Mouse (Mus musculus) forebrain, embryonic 11.5 days (tissue): Measurements from ENCODE around the gene Dnah5. TPM values are rescaled to one million over a fixed set of nuclear protein-coding genes. Genes with fewer than 3 reads are reported as not detected.
"Not testable (repeated sequence)": the region's sequence is repeated elsewhere in the genome, so short reads cannot be mapped to it uniquely, and the experiment has no call there.

Experiments
- ATAC-seq: fragments of 200-750 bp; cut with Nextera tagmentation; replicated peaks from 2 replicates; pipeline ENCODE4 v1.8.0; 2017; ENCODE audit warnings: moderate TSS enrichment; ENCODE audit not compliant: low FRiP score
- DNase-seq: peaks from one replicate; pipeline ENCODE4 v3.0.0-alpha.2; 2017; ENCODE audit warnings: low spot score
- H3K27ac ChIP-seq: fragments of 300-500 bp; sonication (generic); 2 replicates; pipeline ENCODE4 v1.5.1; 2014; ENCODE audit warnings: low read depth, low read length
- H3K27me3 ChIP-seq: fragments of 300-500 bp; sonication (generic); 2 replicates; pipeline ENCODE4 v1.6.1; 2014; ENCODE audit warnings: mild to moderate bottlenecking, low read length, mixed read lengths; ENCODE audit not compliant: control insufficient read depth, insufficient read depth
- H3K36me3 ChIP-seq: fragments of 300-500 bp; sonication (generic); 2 replicates; pipeline ENCODE4 v1.6.1; 2014; ENCODE audit warnings: mild to moderate bottlenecking, low read length, moderate library complexity, mixed read lengths; ENCODE audit not compliant: control insufficient read depth, insufficient read depth
- H3K4me1 ChIP-seq: fragments of 300-500 bp; sonication (generic); replicated peaks from 2 replicates; pipeline ENCODE4 v1.6.1; 2014; ENCODE audit warnings: low read length, mixed read lengths; ENCODE audit not compliant: control insufficient read depth, insufficient read depth
- H3K4me2 ChIP-seq: fragments of 300-500 bp; sonication (generic); 2 replicates; pipeline ENCODE4 v1.6.1; 2014; ENCODE audit warnings: low read depth, mild to moderate bottlenecking, low read length, moderate library complexity, mixed read lengths; ENCODE audit not compliant: severe bottlenecking
- H3K4me3 ChIP-seq: fragments of 300-500 bp; sonication (generic); 2 replicates; pipeline ENCODE4 v1.5.1; 2014; ENCODE audit warnings: low read depth, low read length
- H3K9ac ChIP-seq: fragments of 300-500 bp; sonication (generic); 2 replicates; pipeline ENCODE4 v1.6.1; 2014; ENCODE audit warnings: low read length
- H3K9me3 ChIP-seq: fragments of 300-500 bp; sonication (generic); 2 replicates; pipeline ENCODE4 v1.6.1; 2016; ENCODE audit warnings: low read length, mixed read lengths; ENCODE audit not compliant: control insufficient read depth
- WGBS: fragments of 180-500 bp; shearing (Covaris S2); extraction: QIAGEN DNeasy Blood & Tissue Kit; methylation state at CpG from one replicate; pipeline ENCODE4 v1.1.7; 2014; 5-methylcytosine and 5-hydroxymethylcytosine counted together
- polyA plus RNA-seq: library from polyadenylated mRNA; unstranded; fragments of >200 nt; fragmentation: Nextera tagmentation; extraction: Ambion mirVana; gene quantifications from 2 replicates; pipeline ENCODE4 v1.2.1, GENCODE M21; 2014

Dnah5 gene
- polyA plus RNA-seq, 1 experiment from 2014 or later = 0.08 TPM

DNA sequence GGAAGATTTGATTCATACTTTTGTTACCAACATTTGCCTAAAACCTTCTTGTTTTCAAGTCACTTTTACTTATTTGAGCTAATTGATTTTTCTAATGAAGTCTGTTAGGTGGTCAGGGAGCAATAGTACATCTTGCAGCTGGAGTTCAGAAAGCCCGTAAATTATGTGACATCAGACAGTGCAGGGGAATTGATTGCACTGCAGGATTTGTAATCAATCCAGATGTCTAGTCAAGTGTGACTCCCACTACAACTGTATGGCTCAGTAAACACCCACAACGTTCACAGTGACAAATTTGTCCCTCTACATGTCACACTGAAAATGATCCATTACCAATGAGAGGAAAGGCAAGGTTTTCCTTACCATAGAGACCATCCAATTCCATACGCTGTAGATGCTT, 177.4 kb downstream of the Dnah5 start:
- ATAC-seq (no peak), DNase-seq (no peak)
- no peak overlapping the region for H3K4me2 ChIP-seq
- H3K27me3 ChIP-seq = no peaks in the 10 kb centered on the region
- H3K36me3 ChIP-seq = no peaks in the 10 kb centered on the region
- 90% methylated on average over 3 of the region's 3 CpGs for WGBS
- no peak overlapping the region for H3K27ac ChIP-seq
- no peaks in the 10 kb centered on the region for H3K9me3 ChIP-seq
- no peaks in the 10 kb centered on the region for H3K4me1 ChIP-seq
- no peak overlapping the region for H3K4me3 ChIP-seq
- no peak overlapping the region for H3K9ac ChIP-seq

DNA sequence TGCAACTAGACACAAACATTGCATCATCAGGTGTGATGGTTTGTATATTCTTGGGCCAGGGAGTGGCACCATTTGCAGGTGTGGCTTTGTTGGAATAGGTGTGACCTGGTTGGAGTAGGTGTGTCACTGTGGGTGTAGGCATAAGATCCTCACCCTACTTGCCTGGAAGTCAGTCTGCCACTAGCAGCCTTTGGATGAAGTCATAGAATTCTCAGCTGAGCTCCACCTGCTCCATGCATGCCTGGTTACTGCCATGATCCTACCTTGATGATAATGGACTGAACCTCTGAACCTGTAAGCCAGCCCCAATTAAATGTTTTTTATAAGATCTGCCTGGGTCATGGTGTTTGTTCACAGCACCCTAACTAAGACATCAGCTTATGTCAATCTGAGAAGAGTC, 190.2 kb downstream of the Dnah5 start:
- ATAC-seq, DNase-seq, H3K9me3 ChIP-seq, H3K4me3 ChIP-seq, H3K27me3 ChIP-seq, H3K4me1 ChIP-seq, H3K36me3 ChIP-seq, H3K9ac ChIP-seq, H3K4me2 ChIP-seq, H3K27ac ChIP-seq: not testable (repeated sequence)

DNA sequence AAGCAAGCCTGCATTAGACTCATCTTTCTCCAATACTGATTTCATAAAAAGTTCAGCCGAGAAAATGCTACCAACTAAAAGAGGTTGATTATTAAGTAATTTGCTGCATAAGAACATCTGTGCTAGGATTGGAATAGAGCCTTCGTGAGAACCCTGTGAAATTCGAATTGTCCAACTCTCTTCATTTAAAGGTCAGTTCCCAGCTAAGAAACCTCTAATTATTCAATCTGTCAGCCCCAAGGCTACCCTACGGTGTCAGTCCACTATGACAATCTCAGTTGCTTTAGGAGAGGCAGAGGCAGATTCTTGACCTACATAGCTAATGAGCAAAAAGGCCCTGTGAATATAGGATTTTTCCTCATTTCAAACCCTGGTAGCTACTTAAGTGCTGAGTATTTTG, 191.9 kb downstream of the Dnah5 start:
- Histone ChIP-seq H3K4me2 (no peak overlapping the region), H3K4me1 (0 out of 2 replicates have a peak, but pooled peaks cover 3% of the 10 kb centered on the region), H3K4me3 (no peak overlapping the region), H3K27ac (no peak overlapping the region), H3K27me3 (no peaks in the 10 kb centered on the region), H3K36me3 (no peaks in the 10 kb centered on the region), H3K9ac (no peak overlapping the region), H3K9me3 (no peaks in the 10 kb centered on the region)
- 83% methylated on average over 4 of the region's 4 CpGs for WGBS
- DNase-seq (no peak), ATAC-seq (no peak)

DNA sequence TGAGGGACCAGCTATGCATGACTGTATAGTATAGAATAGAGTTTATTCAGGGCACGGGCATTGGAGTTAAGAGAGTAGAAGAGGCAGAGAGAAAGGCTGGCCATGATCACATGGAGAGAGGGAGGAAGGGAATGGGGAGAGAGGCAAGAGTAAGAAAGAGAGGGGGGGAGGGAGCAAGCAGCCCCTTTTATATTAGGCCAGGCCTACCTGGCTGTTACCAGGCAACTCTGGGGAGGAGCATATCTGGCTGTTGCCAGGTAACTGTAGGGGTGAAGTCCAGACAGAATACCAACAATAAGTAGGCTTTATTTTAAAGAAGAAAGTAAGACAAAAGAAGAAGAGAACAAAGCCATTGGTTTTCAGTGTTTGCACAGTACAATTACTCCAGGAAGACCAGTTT, 194.9 kb downstream of the Dnah5 start:
- Histone ChIP-seq H3K9ac (no peak overlapping the region), H3K27me3 (no peaks in the 10 kb centered on the region), H3K27ac (no peak overlapping the region), H3K9me3 (no peaks in the 10 kb centered on the region), H3K36me3 (no peaks in the 10 kb centered on the region), H3K4me1 (0 out of 2 replicates have a peak, but pooled peaks cover 3% of the 10 kb centered on the region), H3K4me2 (no peak overlapping the region), H3K4me3 (no peak overlapping the region)
- no peak for DNase-seq
- ATAC-seq = no peak
- WGBS = 63% methylated on average over 1 of the region's 1 CpGs

DNA sequence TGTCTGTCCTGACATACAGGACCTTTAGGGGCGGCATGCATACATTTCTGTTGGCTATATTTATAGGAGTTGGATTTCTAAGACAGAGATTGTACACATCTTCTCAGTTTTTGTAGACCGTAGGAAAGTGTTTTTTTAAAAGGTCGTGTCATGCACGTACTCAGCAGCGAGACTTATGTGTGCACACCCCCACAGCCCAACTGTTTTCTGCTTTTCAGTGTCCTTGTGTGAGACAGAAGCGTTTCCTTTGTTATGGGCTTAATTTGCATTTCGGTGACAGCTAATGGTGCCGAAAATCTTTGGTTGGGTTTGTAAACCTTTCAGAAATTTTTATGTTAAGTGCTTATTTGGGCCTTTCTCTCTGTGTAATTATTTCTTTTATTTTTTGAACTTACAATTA, 195.7 kb downstream of the Dnah5 start:
- DNase-seq (no peak), ATAC-seq (no peak)
- H3K4me1 ChIP-seq = 0 out of 2 replicates have a peak, but pooled peaks cover 3% of the 10 kb centered on the region
- H3K9me3 ChIP-seq = no peaks in the 10 kb centered on the region
- H3K27me3 ChIP-seq = no peaks in the 10 kb centered on the region
- WGBS = 64% methylated on average over 8 of the region's 8 CpGs
- no peak overlapping the region for H3K4me3 ChIP-seq
- no peaks in the 10 kb centered on the region for H3K36me3 ChIP-seq
- no peak overlapping the region for H3K9ac ChIP-seq
- no peak overlapping the region for H3K27ac ChIP-seq
- no peak overlapping the region for H3K4me2 ChIP-seq

DNA sequence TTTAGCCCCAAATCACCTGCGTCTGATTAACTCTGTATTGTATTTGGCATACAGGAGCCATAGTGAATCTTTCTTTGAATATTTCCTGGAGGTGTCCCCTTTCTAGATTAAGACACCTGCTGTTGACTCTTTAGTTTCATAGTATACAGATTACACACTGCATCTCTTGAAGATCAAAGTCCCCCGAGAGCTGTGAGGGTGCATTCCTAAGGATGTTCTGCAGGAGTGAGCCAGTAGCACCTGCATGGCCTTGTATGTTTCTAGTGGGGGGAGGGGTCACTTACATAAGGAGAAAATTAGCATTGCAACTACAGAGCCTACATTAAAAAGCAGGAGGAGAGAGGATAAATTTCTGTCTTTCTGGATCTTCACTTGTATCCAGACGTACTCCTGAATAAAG, 201.1 kb downstream of the Dnah5 start:
- H3K4me2 ChIP-seq = no peak overlapping the region
- H3K27ac ChIP-seq = no peak overlapping the region
- no peak overlapping the region for H3K9ac ChIP-seq
- H3K36me3 ChIP-seq = no peaks in the 10 kb centered on the region
- ATAC-seq (no peak), DNase-seq (no peak)
- no peaks in the 10 kb centered on the region for H3K9me3 ChIP-seq
- no peak overlapping the region for H3K4me3 ChIP-seq
- no peaks in the 10 kb centered on the region for H3K27me3 ChIP-seq
- 83% methylated on average over 3 of the region's 3 CpGs for WGBS
- H3K4me1 ChIP-seq = no peaks in the 10 kb centered on the region

DNA sequence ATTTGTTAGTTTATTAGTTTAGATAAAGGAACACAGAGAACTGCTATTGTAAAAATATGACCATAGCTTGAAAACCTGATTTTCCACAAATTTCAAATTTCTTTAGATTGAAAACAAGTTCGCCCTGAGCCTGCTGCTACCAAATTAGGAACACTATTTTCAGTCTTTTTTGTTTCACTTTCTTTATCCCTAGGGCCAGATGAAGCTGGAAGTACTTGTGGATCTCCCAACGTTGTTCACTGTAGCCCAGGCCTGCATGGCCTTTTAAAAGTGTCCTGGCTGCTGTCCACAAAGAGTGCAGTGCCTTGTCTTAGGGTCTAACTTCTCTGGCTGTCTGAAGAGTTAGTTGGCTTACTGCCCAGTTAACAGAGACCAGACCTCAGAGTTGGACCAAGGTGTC, 201.6 kb downstream of the Dnah5 start:
- no peak overlapping the region for H3K9ac ChIP-seq
- H3K4me1 ChIP-seq = no peaks in the 10 kb centered on the region
- no peaks in the 10 kb centered on the region for H3K27me3 ChIP-seq
- H3K27ac ChIP-seq = no peak overlapping the region
- ATAC-seq (no peak), DNase-seq (no peak)
- no peaks in the 10 kb centered on the region for H3K9me3 ChIP-seq
- 70% methylated on average over 2 of the region's 2 CpGs for WGBS
- no peaks in the 10 kb centered on the region for H3K36me3 ChIP-seq
- no peak overlapping the region for H3K4me3 ChIP-seq
- H3K4me2 ChIP-seq = no peak overlapping the region

DNA sequence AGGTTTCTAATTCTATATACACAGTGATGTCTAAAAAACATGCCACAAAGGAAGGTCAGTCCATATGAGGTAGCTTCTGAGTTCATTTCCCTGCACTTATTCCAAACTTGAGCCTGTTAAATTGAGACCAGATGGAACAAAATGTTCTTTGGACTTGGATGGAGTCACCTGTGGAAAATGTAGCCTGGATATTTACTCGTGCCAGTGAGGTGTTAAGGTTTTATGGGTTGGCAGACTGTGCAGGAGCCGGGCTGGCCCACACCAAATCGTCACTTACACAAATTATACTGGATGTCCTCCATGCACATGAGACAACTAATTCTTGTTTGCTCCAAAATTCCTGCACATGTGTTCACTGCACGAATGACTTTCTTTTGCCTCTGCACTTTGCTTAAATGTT, 236.2 kb downstream of the Dnah5 start:
- no peak overlapping the region for H3K27ac ChIP-seq
- no peak overlapping the region for H3K9ac ChIP-seq
- H3K4me3 ChIP-seq = no peak overlapping the region
- DNase-seq = no peak
- H3K4me1 ChIP-seq = no peaks in the 10 kb centered on the region
- no peaks in the 10 kb centered on the region for H3K36me3 ChIP-seq
- no peak for ATAC-seq
- 91% methylated on average over 4 of the region's 4 CpGs for WGBS
- no peaks in the 10 kb centered on the region for H3K9me3 ChIP-seq
- no peak overlapping the region for H3K4me2 ChIP-seq
- H3K27me3 ChIP-seq = no peaks in the 10 kb centered on the region

DNA sequence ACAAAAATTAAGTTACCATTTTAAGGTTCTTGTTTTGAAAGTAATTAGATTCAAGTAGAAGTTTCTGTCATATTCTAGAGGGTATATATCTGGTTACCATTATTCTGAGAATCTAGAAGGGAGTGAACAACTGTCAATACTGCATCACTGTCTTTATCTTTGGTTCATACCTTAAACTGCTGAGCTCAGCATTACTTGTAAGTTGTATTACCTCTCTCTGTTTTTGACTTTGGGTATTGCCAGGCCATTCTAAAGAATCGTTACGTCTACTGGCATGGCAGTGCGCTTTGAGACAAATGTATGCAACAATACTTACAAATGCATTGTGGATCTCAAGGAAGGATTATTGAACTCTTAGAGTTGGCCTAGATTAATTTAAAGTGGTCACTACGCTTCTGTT, 240.9 kb downstream of the Dnah5 start:
- Histone ChIP-seq H3K4me3 (no peak overlapping the region), H3K27ac (no peak overlapping the region), H3K9me3 (no peaks in the 10 kb centered on the region), H3K36me3 (no peaks in the 10 kb centered on the region), H3K9ac (no peak overlapping the region), H3K27me3 (no peaks in the 10 kb centered on the region), H3K4me1 (no peaks in the 10 kb centered on the region), H3K4me2 (no peak overlapping the region)
- 90% methylated on average over 4 of the region's 4 CpGs for WGBS
- ATAC-seq (no peak), DNase-seq (no peak)
